Mouse (Mus musculus) embryonic facial prominence, embryonic 12.5 days (tissue): Measurements from ENCODE around the gene Crkl. TPM values are rescaled to one million over a fixed set of nuclear protein-coding genes. Genes with fewer than 3 reads are reported as not detected.
A peak's percentile ranks its signal among the peaks of the same experiment; 100 is the strongest.
"Not testable (repeated sequence)": the region's sequence is repeated elsewhere in the genome, so short reads cannot be mapped to it uniquely, and the experiment has no call there.

Experiments used
- ATAC-seq: fragments of 200-750 bp; cut with Nextera tagmentation; 2 replicates; pipeline ENCODE4 v1.8.0; 2017; ENCODE audit not compliant: insufficient number of reproducible peaks, insufficient read depth, low FRiP score, low TSS enrichment
- H3K27ac ChIP-seq: fragments of 300-500 bp; sonication (generic); 2 replicates; pipeline ENCODE4 v1.5.1; 2016; ENCODE audit warnings: mild to moderate bottlenecking
- H3K27me3 ChIP-seq: fragments of 300-500 bp; sonication (generic); 2 replicates; pipeline ENCODE4 v1.6.1; 2016; ENCODE audit warnings: mild to moderate bottlenecking, moderate library complexity
- H3K36me3 ChIP-seq: fragments of 300-500 bp; sonication (generic); 2 replicates; pipeline ENCODE4 v1.6.1; 2016; ENCODE audit warnings: mild to moderate bottlenecking
- H3K4me1 ChIP-seq: fragments of 300-500 bp; sonication (generic); 2 replicates; pipeline ENCODE4 v1.6.1; 2016
- H3K4me2 ChIP-seq: fragments of 300-500 bp; sonication (generic); replicated peaks from 2 replicates; pipeline ENCODE4 v1.6.1; 2016; ENCODE audit warnings: mild to moderate bottlenecking, moderate library complexity
- H3K4me3 ChIP-seq: fragments of 300-500 bp; sonication (generic); 2 replicates; pipeline ENCODE4 v1.5.1; 2016; ENCODE audit warnings: mild to moderate bottlenecking
- H3K9ac ChIP-seq: fragments of 300-500 bp; sonication (generic); 2 replicates; pipeline ENCODE4 v1.6.1; 2016; ENCODE audit warnings: mild to moderate bottlenecking, moderate library complexity
- H3K9me3 ChIP-seq: fragments of 300-500 bp; sonication (generic); 2 replicates; pipeline ENCODE4 v1.6.1; 2016; ENCODE audit warnings: mild to moderate bottlenecking, moderate library complexity
- WGBS: fragments of 180-500 bp; shearing (Covaris S2); methylation state at CpG from one replicate; pipeline ENCODE4 v1.1.7; 2016; 5-methylcytosine and 5-hydroxymethylcytosine counted together
- polyA plus RNA-seq: library from polyadenylated mRNA; unstranded; fragments of >200 nt; fragmentation: Nextera tagmentation; extraction: Ambion mirVana; gene quantifications from 2 replicates; pipeline ENCODE4 v1.2.1, GENCODE M21; 2016

Gene Crkl
- polyA plus RNA-seq, 1 experiment from 2014 or later: 91.3 TPM

DNA sequence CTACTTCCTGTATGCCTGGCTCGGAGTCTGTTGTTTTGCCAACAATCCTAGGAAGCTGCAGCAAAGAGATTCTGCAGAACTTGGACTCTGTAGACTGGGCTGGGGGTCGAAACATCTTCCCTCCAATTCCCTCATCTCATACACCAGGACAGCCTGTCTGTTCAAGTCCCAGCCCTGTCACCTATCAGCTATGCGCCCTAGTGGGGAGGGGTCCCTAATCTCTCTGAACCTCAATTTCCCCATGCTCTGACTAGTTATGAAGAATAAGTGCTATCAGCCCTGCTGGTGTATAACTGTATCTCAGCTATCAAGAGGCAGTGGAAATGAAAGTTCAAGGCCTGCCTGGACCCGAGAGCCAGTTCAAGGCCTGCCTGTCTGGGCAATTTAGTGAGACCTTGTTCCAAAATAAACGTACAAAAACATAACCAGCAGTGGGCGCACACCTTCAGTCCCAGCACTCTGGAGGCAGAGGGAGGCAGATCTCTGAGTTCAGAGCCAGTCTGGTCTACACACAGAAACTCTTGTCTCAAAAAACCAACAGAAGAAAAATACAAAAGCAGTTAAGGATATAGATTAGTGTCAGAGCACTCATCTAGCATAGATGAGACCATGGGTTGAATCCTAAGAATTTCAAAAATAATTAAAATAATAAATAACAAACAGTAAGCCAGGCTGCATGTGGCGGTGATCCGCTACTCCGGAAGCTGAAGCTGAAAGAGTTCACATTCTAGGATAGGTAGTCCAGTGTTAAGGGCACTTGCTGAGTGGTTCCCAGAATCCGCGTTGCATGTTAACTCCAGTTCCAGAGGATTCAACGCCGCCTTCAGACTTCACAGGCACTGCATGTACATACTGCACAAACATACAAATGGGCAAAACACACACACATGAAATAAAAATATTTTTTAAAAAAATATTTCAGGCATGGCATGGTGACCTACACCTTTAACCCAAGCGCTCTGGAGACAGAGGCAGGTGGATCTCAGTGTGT lies 37.0 kb downstream of the Crkl start:
- H3K4me1 ChIP-seq: 0 out of 2 replicates have a peak, but pooled peaks cover 8% of the 10 kb centered on the region
- H3K4me2 ChIP-seq: peak overlapping the region; percentile 78
- no peak; the same call in 1 of the 2 replicates for ATAC-seq
- peaks cover 23% of the 10 kb centered on the region for H3K27me3 ChIP-seq
- peak overlapping the region; percentile 51; the same call in 1 of the 2 replicates for H3K9ac ChIP-seq
- H3K27ac ChIP-seq: no peak overlapping the region
- WGBS: 43% methylated on average over 14 of the region's 14 CpGs
- H3K36me3 ChIP-seq: peaks cover 35% of the 10 kb centered on the region
- peak overlapping the region; percentile 37 for H3K4me3 ChIP-seq
- no peaks in the 10 kb centered on the region for H3K9me3 ChIP-seq

DNA sequence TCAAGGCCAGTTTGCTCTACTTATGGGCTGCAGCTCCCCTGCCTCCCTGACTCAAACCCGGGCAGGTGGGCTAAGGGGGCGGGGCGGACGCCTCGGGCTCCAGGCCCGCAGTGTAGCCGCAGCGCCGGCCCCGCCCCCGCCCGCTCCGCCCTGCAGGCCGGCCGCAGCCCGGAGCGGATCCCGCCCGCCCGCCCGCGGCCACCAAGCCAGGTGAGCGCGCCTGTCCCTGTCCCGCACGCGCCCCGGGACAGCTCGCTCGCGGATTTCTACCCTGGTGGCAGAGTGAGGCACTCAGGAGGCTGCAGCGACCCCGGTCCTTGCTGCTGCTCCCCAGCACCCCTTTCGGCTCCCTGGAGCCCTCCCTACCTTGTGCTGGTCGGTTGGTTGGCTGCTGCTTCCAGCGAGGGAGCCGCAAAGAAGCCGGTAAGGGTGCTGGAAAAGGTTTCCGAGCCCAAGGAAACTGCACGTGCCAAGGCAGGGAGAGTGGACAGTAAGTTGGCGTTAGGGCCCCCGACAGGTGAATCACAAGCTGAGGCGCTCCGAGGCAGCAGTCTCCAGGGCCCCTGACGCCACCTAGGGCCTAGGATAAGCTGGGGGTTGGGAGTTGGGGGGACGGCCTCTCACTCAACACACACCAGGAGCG lies 37.8 kb downstream of the Crkl start, which contains the start of gene Aifm3:
Aifm3 (plus strand) TSS at position 143 of the 643 bp plus-strand sequence.
- Histone ChIP-seq H3K4me2 (peak within 1 kb of the TSS; percentile 78), H3K9me3 (no peaks in the 10 kb centered on the region), H3K9ac (peak within 1 kb of the TSS; percentile 51), H3K36me3 (peaks cover 26% of the 10 kb centered on the region), H3K27me3 (peaks cover 23% of the 10 kb centered on the region), H3K4me1 (0 out of 2 replicates have a peak, but pooled peaks cover 8% of the 10 kb centered on the region), H3K4me3 (peak within 1 kb of the TSS; percentile 37), H3K27ac (no peak within 1 kb of the TSS)
- peak; percentile 62 for ATAC-seq
- WGBS: under 1% methylated on average over 39 of the region's 47 CpGs

DNA sequence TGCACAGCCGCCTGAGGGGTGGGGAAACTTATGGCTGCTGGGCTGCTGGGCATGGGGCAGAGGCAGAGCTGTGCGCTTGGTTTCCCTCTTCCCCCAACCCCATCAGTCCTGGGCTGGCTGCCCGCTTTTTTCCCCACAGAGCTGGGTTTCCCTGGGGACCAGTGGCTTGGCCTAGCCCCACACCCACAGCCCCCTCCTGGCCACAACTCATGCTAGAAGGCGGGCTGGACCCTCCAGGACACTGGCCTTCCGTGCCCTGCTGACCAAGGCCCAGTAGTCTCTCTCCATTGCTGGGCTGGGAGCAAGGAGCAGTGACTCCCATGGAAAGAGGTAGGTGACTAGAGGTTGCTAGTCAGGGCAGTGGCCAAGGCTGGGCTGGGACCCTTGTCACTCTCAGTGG lies 39.4 kb downstream of the Crkl start:
- Histone ChIP-seq H3K36me3 (0 out of 2 replicates have a peak, but pooled peaks cover 11% of the 10 kb centered on the region), H3K4me1 (0 out of 2 replicates have a peak, but pooled peaks cover 9% of the 10 kb centered on the region), H3K4me3 (no peak overlapping the region), H3K27me3 (peaks cover 23% of the 10 kb centered on the region), H3K27ac (no peak overlapping the region), H3K9me3 (no peaks in the 10 kb centered on the region), H3K4me2 (no peak overlapping the region), H3K9ac (no peak overlapping the region)
- ATAC-seq: no peak
- WGBS: 85% methylated on average over 5 of the region's 5 CpGs

DNA sequence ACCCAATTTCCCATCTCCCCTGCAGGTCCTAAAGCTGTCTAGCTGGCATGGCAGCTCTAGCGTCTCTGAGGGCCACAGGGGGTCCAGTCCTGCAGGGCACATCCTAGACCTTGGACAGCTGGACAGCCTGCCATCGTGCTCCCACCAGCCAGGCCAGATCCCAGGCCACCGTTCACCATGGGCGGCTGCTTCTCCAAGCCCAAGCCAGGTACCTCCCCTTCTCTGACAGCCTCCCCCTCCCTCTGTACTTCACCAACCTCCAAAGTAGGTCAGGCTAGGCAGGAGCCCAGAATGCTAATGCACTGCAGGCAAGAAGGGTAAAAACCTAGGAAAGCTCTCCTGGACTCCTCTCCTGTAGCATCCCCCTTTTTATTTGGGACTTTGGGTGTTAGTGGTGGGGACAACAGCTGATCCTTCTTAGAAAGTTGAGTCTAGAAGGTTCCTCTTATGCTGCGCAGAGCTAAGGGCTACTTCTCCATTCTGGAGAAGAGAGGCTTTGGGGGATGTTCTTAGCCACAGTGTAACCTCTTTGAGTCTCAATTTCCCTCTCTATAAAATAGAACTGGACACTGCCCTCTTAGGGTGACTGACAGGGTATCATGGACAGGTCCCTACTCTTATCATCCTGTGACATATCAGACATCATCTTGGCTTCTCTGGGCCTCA lies 40.2 kb downstream of the Crkl start:
- Histone ChIP-seq H3K4me1 (peaks cover 17% of the 10 kb centered on the region; the same call in 1 of the 2 replicates), H3K27ac (no peak overlapping the region), H3K9me3 (no peaks in the 10 kb centered on the region), H3K36me3 (0 out of 2 replicates have a peak, but pooled peaks cover 3% of the 10 kb centered on the region), H3K27me3 (peaks cover 23% of the 10 kb centered on the region), H3K4me3 (no peak overlapping the region), H3K9ac (no peak overlapping the region), H3K4me2 (no peak overlapping the region)
- 74% methylated on average over 5 of the region's 5 CpGs for whole genome bisulfite sequencing
- ATAC-seq: no peak

DNA sequence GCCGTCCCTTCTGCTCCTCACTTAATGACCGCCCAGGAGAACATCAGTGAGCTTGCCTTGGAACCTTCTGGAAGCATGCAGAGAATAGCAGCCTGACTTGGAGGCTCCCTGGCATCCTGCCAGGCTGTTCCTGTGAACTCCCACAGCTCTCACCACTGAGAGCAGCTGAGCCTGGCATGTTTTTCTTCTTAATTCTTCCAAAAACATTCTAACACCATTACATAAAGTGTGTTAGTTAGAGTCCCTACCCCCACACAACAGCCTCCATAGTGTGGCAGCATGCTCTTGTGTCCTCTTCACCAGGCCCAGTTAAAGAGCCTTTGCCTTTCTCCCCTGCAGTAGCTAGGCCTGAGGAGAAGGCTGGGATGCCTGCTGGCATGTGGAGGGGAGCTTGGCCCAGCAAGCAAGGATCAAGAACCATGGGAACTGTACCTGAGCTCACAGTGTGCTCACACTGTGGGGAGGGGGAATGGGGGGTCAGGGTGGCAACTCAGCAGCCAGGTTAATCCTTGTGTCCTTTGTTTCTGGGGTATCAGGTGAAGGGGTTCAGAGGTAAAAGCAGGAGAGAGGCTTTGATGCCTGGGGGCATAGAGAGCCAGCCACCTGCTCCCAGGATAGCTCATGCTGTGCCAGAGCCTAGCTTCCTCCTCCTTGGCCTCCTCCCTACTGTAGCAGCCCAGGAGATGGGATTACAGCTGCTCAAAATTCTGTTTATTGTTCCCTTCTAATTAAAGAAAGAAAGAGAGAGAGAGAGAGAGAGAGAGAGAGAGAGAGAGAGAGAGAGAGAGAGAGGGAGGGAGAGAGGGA lies 44.9 kb downstream of the Crkl start:
- Histone ChIP-seq H3K36me3 (no peaks in the 10 kb centered on the region), H3K27me3 (no peaks in the 10 kb centered on the region), H3K9me3 (no peaks in the 10 kb centered on the region), H3K4me3 (no peak overlapping the region), H3K9ac (no peak overlapping the region), H3K4me1 (peaks cover 9% of the 10 kb centered on the region; the same call in 1 of the 2 replicates), H3K27ac (peak overlapping the region; percentile 55; the same call in 1 of the 2 replicates), H3K4me2 (no peak overlapping the region)
- no peak for ATAC-seq
- WGBS: 70% methylated on average over 2 of the region's 2 CpGs

DNA sequence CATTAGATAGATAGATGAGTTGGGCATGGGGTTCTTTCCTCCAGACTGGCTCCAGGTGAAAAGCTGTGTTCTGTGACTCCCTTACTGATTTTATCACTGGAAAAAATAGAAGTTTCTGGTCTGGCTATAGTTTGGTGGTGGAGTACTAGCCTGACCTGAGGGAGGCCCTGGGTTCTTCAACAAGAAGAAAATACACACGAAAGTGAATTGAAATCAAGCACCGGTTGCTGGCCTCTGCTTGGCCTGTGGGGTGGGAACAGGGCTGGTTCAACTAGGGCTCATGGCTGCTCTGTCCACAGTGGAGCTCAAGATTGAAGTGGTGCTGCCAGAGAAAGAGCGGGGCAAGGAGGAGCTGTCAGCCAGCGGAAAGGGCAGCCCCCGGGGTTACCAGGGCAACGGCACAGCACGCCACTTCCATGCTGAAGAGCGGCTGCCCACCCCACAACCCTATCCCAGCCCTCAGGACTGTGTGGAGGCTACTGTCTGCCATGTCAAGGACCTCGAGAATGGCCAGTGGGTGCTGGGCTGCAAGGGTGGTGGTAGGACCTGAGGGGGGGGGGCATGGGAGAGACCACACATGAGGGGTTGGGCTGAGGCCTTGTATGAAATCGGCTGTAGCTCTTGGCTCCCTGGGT lies 47.6 kb downstream of the Crkl start:
- Histone ChIP-seq H3K4me3 (no peak overlapping the region), H3K27ac (no peak overlapping the region)
- ATAC-seq: 0 out of 2 replicates have a peak, but pooled peaks have one; percentile 48

DNA sequence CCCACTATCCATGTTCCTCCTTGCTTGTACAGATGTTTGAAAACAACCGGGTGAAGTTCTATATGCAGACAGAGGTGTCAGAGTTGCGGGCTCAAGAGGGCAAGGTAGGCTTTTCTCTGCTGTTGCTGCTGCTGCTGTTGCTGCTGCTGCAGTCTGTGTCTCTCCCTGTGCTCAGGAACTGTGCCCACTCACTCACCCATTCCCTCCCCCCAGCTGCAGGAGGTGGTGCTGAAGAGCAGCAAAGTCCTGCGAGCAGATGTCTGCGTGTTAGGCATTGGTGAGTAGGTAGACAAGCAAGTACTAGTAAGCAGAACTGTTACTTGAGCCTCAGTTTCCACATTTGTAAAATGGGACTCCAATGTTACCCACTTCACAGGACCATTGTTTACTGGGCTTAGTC lies 50.9 kb downstream of the Crkl start:
- H3K9ac ChIP-seq: no peak overlapping the region
- no peaks in the 10 kb centered on the region for H3K36me3 ChIP-seq
- H3K4me1 ChIP-seq: no peaks in the 10 kb centered on the region
- H3K27ac ChIP-seq: no peak overlapping the region
- ATAC-seq: no peak
- no peak overlapping the region for H3K4me2 ChIP-seq
- no peaks in the 10 kb centered on the region for H3K9me3 ChIP-seq
- no peaks in the 10 kb centered on the region for H3K27me3 ChIP-seq
- WGBS: 79% methylated on average over 4 of the region's 4 CpGs
- H3K4me3 ChIP-seq: no peak overlapping the region

More for the DNA sequence above, 47.6 kb downstream of the Crkl start:
- Histone ChIP-seq H3K27me3 (no peaks in the 10 kb centered on the region), H3K4me1 (peaks cover 9% of the 10 kb centered on the region; the same call in 1 of the 2 replicates), H3K9me3 (no peaks in the 10 kb centered on the region), H3K4me2 (no peak overlapping the region), H3K36me3 (no peaks in the 10 kb centered on the region), H3K9ac (no peak overlapping the region)
- WGBS: 32% methylated on average over 10 of the region's 10 CpGs

DNA sequence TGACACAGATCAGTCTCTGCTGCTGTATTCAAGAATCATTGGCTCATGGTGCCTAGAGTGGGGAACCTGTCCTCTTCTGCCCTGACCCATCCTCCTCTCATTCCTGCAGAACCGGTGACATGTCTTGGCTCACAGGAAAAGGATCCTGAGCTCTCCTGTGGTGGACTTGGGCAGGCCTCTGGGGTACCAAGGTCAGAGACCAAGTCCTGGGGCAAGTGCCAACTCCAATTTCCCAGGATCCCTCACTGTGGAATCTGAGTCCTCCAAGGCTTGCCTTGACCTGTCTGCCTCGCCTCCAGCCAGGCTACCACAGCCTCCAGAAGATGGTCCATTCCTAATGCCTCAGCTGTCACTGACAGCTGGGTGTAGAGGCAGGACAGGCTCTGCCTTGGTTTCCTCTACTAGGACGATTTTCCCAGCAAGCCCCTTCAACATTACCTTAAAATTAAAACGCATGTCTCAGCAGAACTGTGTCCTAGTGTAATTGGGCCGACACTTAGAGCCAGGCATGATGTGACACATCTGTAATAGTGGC lies 55.3 kb downstream of the Crkl start:
- ATAC-seq: no peak
- WGBS: 82% methylated on average over 5 of the region's 5 CpGs
- Histone ChIP-seq H3K4me2 (no peak overlapping the region), H3K27me3 (no peaks in the 10 kb centered on the region), H3K36me3 (peaks cover 9% of the 10 kb centered on the region), H3K4me1 (peaks cover 11% of the 10 kb centered on the region), H3K9me3 (no peaks in the 10 kb centered on the region), H3K27ac (no peak overlapping the region), H3K4me3 (no peak overlapping the region), H3K9ac (no peak overlapping the region)

DNA sequence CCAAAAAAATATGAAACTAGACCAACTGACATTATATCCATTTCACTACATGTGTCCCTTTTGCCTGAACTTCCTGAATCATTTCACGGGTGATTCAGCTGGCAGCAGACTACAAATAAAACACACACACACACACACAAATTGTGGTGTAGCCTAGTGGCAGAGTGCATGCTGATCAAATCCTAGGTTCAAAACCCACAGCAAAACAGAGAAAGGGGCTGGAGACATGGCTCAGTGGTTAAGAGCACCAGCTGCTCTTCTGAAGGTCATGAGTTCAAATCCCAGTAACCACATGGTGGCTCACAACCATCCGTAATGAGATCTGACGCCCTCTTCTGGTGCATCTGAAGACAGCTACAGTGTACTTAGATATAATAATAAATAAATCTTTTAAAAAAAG lies 56.2 kb downstream of the Crkl start:
- WGBS: 31% methylated on average over 3 of the region's 3 CpGs
- peak overlapping the region; percentile 70 for H3K4me3 ChIP-seq

DNA sequence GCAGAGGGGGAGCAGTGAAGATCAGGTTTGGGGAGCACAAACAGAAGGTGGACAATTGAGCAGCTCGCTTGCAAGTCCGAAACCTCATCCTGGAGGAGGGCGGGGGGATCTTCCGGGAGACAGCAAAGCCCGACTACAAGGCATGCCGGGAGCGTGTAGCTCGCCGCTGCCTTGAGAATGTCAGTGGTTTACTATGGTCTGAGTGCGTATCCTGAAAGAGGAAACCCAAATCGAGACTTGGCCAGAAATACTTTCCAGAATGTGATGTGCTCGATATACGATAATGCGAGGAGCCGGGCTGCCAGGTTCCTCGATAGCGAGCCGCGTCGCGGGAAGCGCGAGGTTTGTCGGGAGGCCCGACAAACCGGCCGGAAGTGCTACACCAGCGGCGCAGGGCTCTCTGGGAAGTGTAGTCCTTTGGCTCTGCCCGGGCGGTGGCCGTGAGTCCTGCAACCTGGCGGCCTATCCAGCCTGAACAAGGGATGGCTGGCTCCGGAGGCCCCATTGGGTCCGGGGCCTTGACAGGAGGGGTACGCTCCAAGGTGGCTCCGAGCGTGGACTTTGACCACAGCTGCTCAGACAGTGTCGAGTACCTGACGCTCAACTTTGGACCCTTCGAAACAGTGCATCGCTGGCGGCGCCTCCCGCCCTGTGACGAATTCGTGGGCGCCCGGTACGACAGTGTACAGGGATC lies 56.9 kb downstream of the Crkl start, which contains the start of gene Lztr1:
Lztr1 (plus strand) TSS at position 143 of the 694 bp plus-strand sequence.
- H3K27ac ChIP-seq: peak within 1 kb of the TSS; percentile 91
- H3K4me2 ChIP-seq: peak within 1 kb of the TSS; percentile 80
- H3K27me3 ChIP-seq: no peaks in the 10 kb centered on the region
- H3K36me3 ChIP-seq: peaks cover 25% of the 10 kb centered on the region
- peak within 1 kb of the TSS; percentile 79 for H3K9ac ChIP-seq
- no peaks in the 10 kb centered on the region for H3K9me3 ChIP-seq
- WGBS: under 1% methylated on average over 50 of the region's 50 CpGs
- ATAC-seq: peak; percentile 97
- H3K4me3 ChIP-seq: peak within 1 kb of the TSS; percentile 70
- peaks cover 11% of the 10 kb centered on the region for H3K4me1 ChIP-seq

More for the DNA sequence above, 56.2 kb downstream of the Crkl start:
- not testable (repeated sequence) for H3K9me3 ChIP-seq, ATAC-seq, H3K27me3 ChIP-seq
- Histone ChIP-seq H3K36me3 (peaks cover 19% of the 10 kb centered on the region), H3K27ac (peak overlapping the region; percentile 91), H3K9ac (peak overlapping the region; percentile 79), H3K4me2 (peak overlapping the region; percentile 80), H3K4me1 (peaks cover 11% of the 10 kb centered on the region)
